Mouse (Mus musculus) ES-Bruce4 (cell line): ENCODE data around the gene Zfp651.

Experiments used
- CTCF ChIP-seq: IDR thresholded peaks from one replicate; pipeline ENCODE4 v1.8.1; 2011; ENCODE audit warnings: low read depth, low read length
- EP300 ChIP-seq: IDR thresholded peaks from 2 replicates; pipeline ENCODE4 v1.6.1; 2011; ENCODE audit warnings: low read depth, low read length; ENCODE audit not compliant: insufficient read depth
- POLR2A ChIP-seq: IDR thresholded peaks from one replicate; pipeline ENCODE4 v1.8.1; 2011; ENCODE audit warnings: low read length; ENCODE audit not compliant: insufficient read depth

- TF ChIP-seq POLR2A (no peak), EP300 (no peak), CTCF (no peak)
Observed at GRCm38 (mm10) chr9:121717048-121717447, 42.1 kb upstream of the Zfp651 start.
